Mouse (Mus musculus): ENCODE data around the gene Patz1. TPM values are rescaled to one million over a fixed set of nuclear protein-coding genes. Genes with fewer than 3 reads are reported as not detected.
A peak's percentile ranks its signal among the peaks of the same experiment; 100 is the strongest.

The Patz1 gene
- polyA plus RNA-seq, 1 experiment from 2014 or later: 46.3 TPM

GRCm38 (mm10) chr11:3310789-3311585 lies 22.3 kb downstream of the Patz1 start:
- no peaks in the 10 kb centered on the region for H3K9me3 ChIP-seq (replicated peaks)
- H3K9ac ChIP-seq: no peak overlapping the region
- H3K4me3 ChIP-seq (replicated peaks): no peak overlapping the region
- 0 out of 2 replicates have a peak, but pooled peaks cover 4% of the 10 kb centered on the region for H3K4me1 ChIP-seq
- peaks cover 51% of the 10 kb centered on the region for H3K36me3 ChIP-seq
- H3K4me2 ChIP-seq (replicated peaks): no peak overlapping the region
- no peak for ATAC-seq (ENCODE audit: insufficient number of reproducible peaks, low FRiP score, low TSS enrichment, low read depth)
- no peaks in the 10 kb centered on the region for H3K27me3 ChIP-seq
- WGBS: 87% methylated on average over 9 of the region's 10 CpGs
- H3K27ac ChIP-seq (replicated peaks): no peak overlapping the region

GRCm38 (mm10) chr11:3311586-3312347 lies 23.1 kb downstream of the Patz1 start:
- ATAC-seq (ENCODE audit: insufficient number of reproducible peaks, low FRiP score, low TSS enrichment, low read depth): 0 out of 2 replicates have a peak, but pooled peaks have one; percentile 9
- WGBS: 77% methylated on average over 10 of the region's 10 CpGs

GRCm38 (mm10) chr11:3313294-3313693 lies 24.6 kb downstream of the Patz1 start:
- H3K27ac ChIP-seq (replicated peaks): no peak overlapping the region
- peaks cover 29% of the 10 kb centered on the region for H3K36me3 ChIP-seq
- no peaks in the 10 kb centered on the region for H3K9me3 ChIP-seq (replicated peaks)
- no peak overlapping the region for H3K9ac ChIP-seq
- H3K4me1 ChIP-seq: 0 out of 2 replicates have a peak, but pooled peaks cover 4% of the 10 kb centered on the region
- 88% methylated on average over 1 of the region's 1 CpGs for WGBS
- no peaks in the 10 kb centered on the region for H3K27me3 ChIP-seq
- no peak overlapping the region for H3K4me3 ChIP-seq (replicated peaks)
- no peak for ATAC-seq (ENCODE audit: insufficient number of reproducible peaks, low FRiP score, low TSS enrichment, low read depth)
- H3K4me2 ChIP-seq (replicated peaks): no peak overlapping the region

More at GRCm38 (mm10) chr11:3311586-3312347, 23.1 kb downstream of the Patz1 start:
- peaks cover 45% of the 10 kb centered on the region for H3K36me3 ChIP-seq
- no peak overlapping the region for H3K4me2 ChIP-seq (replicated peaks)
- 0 out of 2 replicates have a peak, but pooled peaks cover 4% of the 10 kb centered on the region for H3K4me1 ChIP-seq
- H3K27me3 ChIP-seq: no peaks in the 10 kb centered on the region
- H3K4me3 ChIP-seq (replicated peaks): no peak overlapping the region
- H3K27ac ChIP-seq (replicated peaks): no peak overlapping the region
- no peak overlapping the region for H3K9ac ChIP-seq
- H3K9me3 ChIP-seq (replicated peaks): no peaks in the 10 kb centered on the region

- H3K27ac ChIP-seq (replicated peaks): no peak overlapping the region
- H3K4me3 ChIP-seq (replicated peaks): no peak overlapping the region
- H3K4me1 ChIP-seq: 0 out of 2 replicates have a peak, but pooled peaks cover 4% of the 10 kb centered on the region
- ATAC-seq (ENCODE audit: insufficient number of reproducible peaks, low FRiP score, low TSS enrichment, low read depth): no peak
- H3K9ac ChIP-seq: no peak overlapping the region
- no peaks in the 10 kb centered on the region for H3K9me3 ChIP-seq (replicated peaks)
- WGBS: 24% methylated on average over 2 of the region's 2 CpGs
- H3K36me3 ChIP-seq: peaks cover 21% of the 10 kb centered on the region
- H3K27me3 ChIP-seq: no peaks in the 10 kb centered on the region
- H3K4me2 ChIP-seq (replicated peaks): no peak overlapping the region
Measured at GRCm38 (mm10) chr11:3314148-3314547, 25.5 kb downstream of the Patz1 start.

- Histone ChIP-seq H3K27me3 (no peaks in the 10 kb centered on the region), H3K9ac (no peak overlapping the region), H3K27ac (replicated peaks) (no peak overlapping the region), H3K4me3 (replicated peaks) (no peak overlapping the region), H3K4me1 (0 out of 2 replicates have a peak, but pooled peaks cover 1% of the 10 kb centered on the region), H3K36me3 (no peaks in the 10 kb centered on the region), H3K9me3 (replicated peaks) (no peaks in the 10 kb centered on the region), H3K4me2 (replicated peaks) (no peak overlapping the region)
- ATAC-seq (ENCODE audit: insufficient number of reproducible peaks, low FRiP score, low TSS enrichment, low read depth): no peak
- 84% methylated on average over 3 of the region's 3 CpGs for WGBS
Measured at GRCm38 (mm10) chr11:3318286-3318685, 29.6 kb downstream of the Patz1 start.

- Histone ChIP-seq H3K36me3 (no peaks in the 10 kb centered on the region), H3K4me2 (replicated peaks) (no peak overlapping the region), H3K4me3 (replicated peaks) (no peak overlapping the region), H3K9ac (no peak overlapping the region), H3K4me1 (peaks cover 35% of the 10 kb centered on the region), H3K27me3 (no peaks in the 10 kb centered on the region), H3K9me3 (replicated peaks) (no peaks in the 10 kb centered on the region), H3K27ac (replicated peaks) (no peak overlapping the region)
- WGBS: 75% methylated on average over 5 of the region's 5 CpGs
- no peak for ATAC-seq (ENCODE audit: insufficient number of reproducible peaks, low FRiP score, low TSS enrichment, low read depth)
Measured at GRCm38 (mm10) chr11:3328271-3328670, 39.6 kb downstream of the Patz1 start.

- peak overlapping the region; percentile 58 for H3K27ac ChIP-seq (replicated peaks)
- H3K4me2 ChIP-seq (replicated peaks): no peak overlapping the region
- 74% methylated on average over 11 of the region's 11 CpGs for WGBS
- H3K36me3 ChIP-seq: 0 out of 2 replicates have a peak, but pooled peaks cover under 1% of the 10 kb centered on the region
- H3K9me3 ChIP-seq (replicated peaks): no peaks in the 10 kb centered on the region
- H3K4me1 ChIP-seq: peaks cover 35% of the 10 kb centered on the region
- H3K9ac ChIP-seq: no peak overlapping the region
- H3K4me3 ChIP-seq (replicated peaks): no peak overlapping the region
- H3K27me3 ChIP-seq: no peaks in the 10 kb centered on the region
- ATAC-seq (ENCODE audit: insufficient number of reproducible peaks, low FRiP score, low TSS enrichment, low read depth): no peak
Measured at GRCm38 (mm10) chr11:3328806-3329775, 40.4 kb downstream of the Patz1 start.

- Histone ChIP-seq H3K4me2 (replicated peaks) (peak within 1 kb of the TSS; percentile 100), H3K27me3 (no peaks in the 10 kb centered on the region), H3K4me1 (peaks cover 38% of the 10 kb centered on the region), H3K4me3 (replicated peaks) (peak within 1 kb of the TSS; percentile 49), H3K9me3 (replicated peaks) (no peaks in the 10 kb centered on the region), H3K36me3 (0 out of 2 replicates have a peak, but pooled peaks cover 2% of the 10 kb centered on the region), H3K9ac (peak within 1 kb of the TSS; percentile 34; the same call in 1 of the 2 replicates), H3K27ac (replicated peaks) (peak within 1 kb of the TSS; percentile 71)
- peak; percentile 20; the same call in 1 of the 2 replicates for ATAC-seq (ENCODE audit: insufficient number of reproducible peaks, low FRiP score, low TSS enrichment, low read depth)
Measured at GRCm38 (mm10) chr11:3329891-3330451, 41.3 kb downstream of the Patz1 start, which contains the start of gene Pik3ip1. Gene Pik3ip1, plus strand, starts transcription at chr11:3330401.

GRCm38 (mm10) chr11:3330566-3330965 lies 41.9 kb downstream of the Patz1 start:
- peak; percentile 26; the same call in 1 of the 2 replicates for ATAC-seq (ENCODE audit: insufficient number of reproducible peaks, low FRiP score, low TSS enrichment, low read depth)
- peak overlapping the region; percentile 49 for H3K4me3 ChIP-seq (replicated peaks)
- 0 out of 2 replicates have a peak, but pooled peaks cover 2% of the 10 kb centered on the region for H3K36me3 ChIP-seq
- no peaks in the 10 kb centered on the region for H3K9me3 ChIP-seq (replicated peaks)
- H3K9ac ChIP-seq: peak overlapping the region; percentile 34; the same call in 1 of the 2 replicates
- peaks cover 42% of the 10 kb centered on the region for H3K4me1 ChIP-seq
- peak overlapping the region; percentile 71 for H3K27ac ChIP-seq (replicated peaks)
- H3K27me3 ChIP-seq: no peaks in the 10 kb centered on the region
- peak overlapping the region; percentile 100 for H3K4me2 ChIP-seq (replicated peaks)
- under 1% methylated on average over 9 of the region's 9 CpGs for WGBS
